Mouse (Mus musculus): ENCODE measurements at regions not wholly inside any gene's neighbourhood (a gene's known extent, or its start where the extent isn't known, plus 50 kb on each side); places are given as distances from the start of the nearest gene placed in this dataset.

- H3K27ac ChIP-seq: no peak overlapping the region
- no peak overlapping the region for H3K4me3 ChIP-seq (replicated peaks)
- no peaks in the 10 kb centered on the region for H3K9me3 ChIP-seq
- H3K36me3 ChIP-seq (replicated peaks): no peaks in the 10 kb centered on the region
- ATAC-seq (ENCODE audit: low FRiP score): no peak
- 57% methylated on average over 13 of the region's 13 CpGs for WGBS
- H3K27me3 ChIP-seq: no peaks in the 10 kb centered on the region
- no peak overlapping the region for H3K4me2 ChIP-seq
- H3K4me1 ChIP-seq: peaks cover 10% of the 10 kb centered on the region
- H3K9ac ChIP-seq: no peak overlapping the region
Measured at GRCm38 (mm10) chr12:107047059-107047531, 441.3 kb upstream of the 3110018I06Rik start.

GRCm38 (mm10) chr12:107050891-107051635 lies 437.4 kb upstream of the 3110018I06Rik start:
- ATAC-seq (ENCODE audit: low FRiP score): no peak
- Histone ChIP-seq H3K9me3 (no peaks in the 10 kb centered on the region), H3K4me2 (no peak overlapping the region), H3K4me3 (replicated peaks) (no peak overlapping the region), H3K9ac (no peak overlapping the region), H3K36me3 (replicated peaks) (no peaks in the 10 kb centered on the region), H3K27ac (no peak overlapping the region), H3K27me3 (no peaks in the 10 kb centered on the region), H3K4me1 (peaks cover 4% of the 10 kb centered on the region; the same call in 1 of the 2 replicates)
- WGBS: 87% methylated on average over 7 of the region's 7 CpGs

- no peaks in the 10 kb centered on the region for H3K27me3 ChIP-seq
- no peaks in the 10 kb centered on the region for H3K9me3 ChIP-seq
- 92% methylated on average over 6 of the region's 6 CpGs for WGBS
- no peak overlapping the region for H3K27ac ChIP-seq
- no peak overlapping the region for H3K4me3 ChIP-seq (replicated peaks)
- peaks cover 4% of the 10 kb centered on the region; the same call in 1 of the 2 replicates for H3K4me1 ChIP-seq
- no peak overlapping the region for H3K9ac ChIP-seq
- no peak overlapping the region for H3K4me2 ChIP-seq
- ATAC-seq (ENCODE audit: low FRiP score): no peak
- no peaks in the 10 kb centered on the region for H3K36me3 ChIP-seq (replicated peaks)
Measured at GRCm38 (mm10) chr12:107052136-107052535, 436.3 kb upstream of the 3110018I06Rik start.

- no peaks in the 10 kb centered on the region for H3K9me3 ChIP-seq
- ATAC-seq (ENCODE audit: low FRiP score): no peak
- no peak overlapping the region for H3K9ac ChIP-seq
- no peaks in the 10 kb centered on the region for H3K36me3 ChIP-seq (replicated peaks)
- H3K27ac ChIP-seq: no peak overlapping the region
- no peaks in the 10 kb centered on the region for H3K27me3 ChIP-seq
- H3K4me2 ChIP-seq: no peak overlapping the region
- H3K4me3 ChIP-seq (replicated peaks): no peak overlapping the region
- 43% methylated on average over 5 of the region's 5 CpGs for WGBS
- H3K4me1 ChIP-seq: no peaks in the 10 kb centered on the region; the same call in 1 of the 2 replicates
Measured at GRCm38 (mm10) chr12:107056553-107056952, 431.9 kb upstream of the 3110018I06Rik start.

GRCm38 (mm10) chr12:107060514-107060913 lies 427.9 kb upstream of the 3110018I06Rik start:
- H3K9me3 ChIP-seq: peaks cover 10% of the 10 kb centered on the region; the same call in 1 of the 2 replicates
- H3K4me3 ChIP-seq (replicated peaks): no peak overlapping the region
- no peaks in the 10 kb centered on the region for H3K27me3 ChIP-seq
- H3K4me1 ChIP-seq: no peaks in the 10 kb centered on the region; the same call in 1 of the 2 replicates
- no peak overlapping the region for H3K9ac ChIP-seq
- ATAC-seq (ENCODE audit: low FRiP score): no peak
- 72% methylated on average over 3 of the region's 3 CpGs for WGBS
- no peak overlapping the region for H3K4me2 ChIP-seq
- no peaks in the 10 kb centered on the region for H3K36me3 ChIP-seq (replicated peaks)
- H3K27ac ChIP-seq: no peak overlapping the region

- Histone ChIP-seq H3K4me2 (no peak overlapping the region), H3K9ac (no peak overlapping the region), H3K4me3 (replicated peaks) (no peak overlapping the region), H3K9me3 (peaks cover 4% of the 10 kb centered on the region; the same call in 1 of the 2 replicates), H3K4me1 (no peaks in the 10 kb centered on the region), H3K36me3 (replicated peaks) (no peaks in the 10 kb centered on the region), H3K27me3 (no peaks in the 10 kb centered on the region), H3K27ac (no peak overlapping the region)
- 88% methylated on average over 2 of the region's 2 CpGs for WGBS
- ATAC-seq (ENCODE audit: low FRiP score): no peak
Measured at GRCm38 (mm10) chr12:107067346-107067745, 421.1 kb upstream of the 3110018I06Rik start.

GRCm38 (mm10) chr12:107082541-107082940 lies 405.9 kb upstream of the 3110018I06Rik start:
- no peak overlapping the region for H3K4me3 ChIP-seq (replicated peaks)
- H3K4me2 ChIP-seq: no peak overlapping the region
- no peak for ATAC-seq (ENCODE audit: low FRiP score)
- H3K36me3 ChIP-seq (replicated peaks): no peaks in the 10 kb centered on the region
- no peaks in the 10 kb centered on the region for H3K27me3 ChIP-seq
- H3K9ac ChIP-seq: no peak overlapping the region
- 46% methylated on average over 10 of the region's 10 CpGs for WGBS
- H3K27ac ChIP-seq: no peak overlapping the region
- peaks cover 45% of the 10 kb centered on the region for H3K4me1 ChIP-seq
- H3K9me3 ChIP-seq: no peaks in the 10 kb centered on the region

GRCm38 (mm10) chr12:107085058-107085905 lies 403.1 kb upstream of the 3110018I06Rik start:
- Histone ChIP-seq H3K4me1 (peaks cover 45% of the 10 kb centered on the region), H3K27me3 (no peaks in the 10 kb centered on the region), H3K4me2 (peak overlapping the region; percentile 30), H3K9me3 (no peaks in the 10 kb centered on the region), H3K4me3 (replicated peaks) (no peak overlapping the region), H3K36me3 (replicated peaks) (no peaks in the 10 kb centered on the region), H3K9ac (no peak overlapping the region), H3K27ac (peak overlapping the region; percentile 83)
- 23% methylated on average over 14 of the region's 14 CpGs for WGBS
- peak; percentile 33; the same call in 1 of the 2 replicates for ATAC-seq (ENCODE audit: low FRiP score)

- peak; percentile 67 for ATAC-seq (ENCODE audit: low FRiP score)
- Histone ChIP-seq H3K9me3 (no peaks in the 10 kb centered on the region), H3K27ac (peak overlapping the region; percentile 78)
Measured at GRCm38 (mm10) chr12:107085906-107086655, 402.4 kb upstream of the 3110018I06Rik start.

GRCm38 (mm10) chr12:107092151-107092550 lies 396.3 kb upstream of the 3110018I06Rik start:
- 88% methylated on average over 3 of the region's 3 CpGs for WGBS
- Histone ChIP-seq H3K27ac (no peak overlapping the region), H3K27me3 (no peaks in the 10 kb centered on the region), H3K4me2 (no peak overlapping the region), H3K4me1 (no peaks in the 10 kb centered on the region), H3K4me3 (replicated peaks) (no peak overlapping the region), H3K36me3 (replicated peaks) (no peaks in the 10 kb centered on the region), H3K9me3 (no peaks in the 10 kb centered on the region), H3K9ac (no peak overlapping the region)
- ATAC-seq (ENCODE audit: low FRiP score): no peak

More at GRCm38 (mm10) chr12:107085906-107086655, 402.4 kb upstream of the 3110018I06Rik start:
- H3K4me1 ChIP-seq: peaks cover 45% of the 10 kb centered on the region
- peak overlapping the region; percentile 30; the same call in 1 of the 2 replicates for H3K4me2 ChIP-seq
- H3K4me3 ChIP-seq (replicated peaks): no peak overlapping the region
- WGBS: 42% methylated on average over 16 of the region's 16 CpGs
- no peaks in the 10 kb centered on the region for H3K36me3 ChIP-seq (replicated peaks)
- H3K27me3 ChIP-seq: no peaks in the 10 kb centered on the region
- H3K9ac ChIP-seq: no peak overlapping the region

GRCm38 (mm10) chr12:107093326-107093725 lies 395.1 kb upstream of the 3110018I06Rik start:
- Histone ChIP-seq H3K4me2 (no peak overlapping the region), H3K27ac (no peak overlapping the region), H3K9ac (no peak overlapping the region), H3K36me3 (replicated peaks) (no peaks in the 10 kb centered on the region), H3K4me3 (replicated peaks) (no peak overlapping the region), H3K9me3 (no peaks in the 10 kb centered on the region), H3K27me3 (no peaks in the 10 kb centered on the region), H3K4me1 (no peaks in the 10 kb centered on the region)
- 91% methylated on average over 13 of the region's 13 CpGs for WGBS
- ATAC-seq (ENCODE audit: low FRiP score): no peak

GRCm38 (mm10) chr12:107095409-107095808 lies 393.0 kb upstream of the 3110018I06Rik start:
- Histone ChIP-seq H3K4me3 (replicated peaks) (no peak overlapping the region), H3K27ac (peak overlapping the region; percentile 70; the same call in 1 of the 2 replicates), H3K9ac (no peak overlapping the region), H3K4me1 (no peaks in the 10 kb centered on the region), H3K27me3 (no peaks in the 10 kb centered on the region), H3K9me3 (no peaks in the 10 kb centered on the region), H3K4me2 (no peak overlapping the region), H3K36me3 (replicated peaks) (no peaks in the 10 kb centered on the region)
- WGBS: 32% methylated on average over 6 of the region's 6 CpGs
- 0 out of 2 replicates have a peak, but pooled peaks have one; percentile 51 for ATAC-seq (ENCODE audit: low FRiP score)

Data from forebrain, embryonic 12.5 days (tissue).